Mouse (Mus musculus): Measurements from ENCODE around the gene Plpp7. TPM values are rescaled to one million over a fixed set of nuclear protein-coding genes. Genes with fewer than 3 reads are reported as not detected.

Plpp7 gene
- polyA plus RNA-seq, 1 experiment, result 2.6 TPM

DNA sequence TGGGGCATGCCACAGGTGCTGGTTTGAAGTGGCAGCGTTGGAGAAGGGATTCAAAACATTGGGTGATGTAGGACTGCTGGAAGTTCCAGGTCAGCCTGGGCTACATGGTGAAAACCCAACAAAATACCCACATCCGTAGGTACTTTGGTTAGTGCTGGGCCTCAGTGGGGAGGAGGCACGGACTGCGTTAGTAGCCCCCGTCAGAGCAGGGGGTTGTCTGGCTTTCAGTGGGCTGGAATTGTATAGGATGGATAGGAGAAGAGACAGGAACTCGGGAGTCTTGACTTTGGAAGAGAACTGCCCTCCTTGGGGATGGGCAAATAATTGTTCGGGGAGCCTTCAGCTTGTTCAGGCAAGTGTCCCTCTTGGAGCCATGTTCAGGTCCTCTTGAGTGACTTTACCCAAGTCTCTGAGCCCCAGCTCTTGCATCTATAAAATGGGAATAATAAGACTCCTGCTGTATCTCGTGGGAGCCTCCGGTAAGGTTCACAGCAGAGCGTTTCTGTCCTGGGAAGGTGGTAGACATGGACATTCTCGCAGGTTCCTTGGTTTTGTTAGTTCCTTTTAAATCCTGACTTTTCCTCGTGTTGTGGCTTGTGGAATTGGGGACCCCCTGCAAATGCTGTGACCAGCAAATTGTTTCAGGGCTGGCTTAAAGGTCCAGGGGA lies 57.2 kb downstream of the Plpp7 start:
- TF ChIP-seq CTCF (IDR thresholded peaks at IDR 0.05; ENCODE audit: extremely low read depth, insufficient read depth, insufficient read length, insufficient replicate concordance) (no peak), POLR2A (IDR thresholded peaks at IDR 0.05; ENCODE audit: low read depth, low read length) (no peak)
- H3K4me1 ChIP-seq (ENCODE audit: control insufficient read depth, insufficient read depth, insufficient read length), result peaks cover 33% of the 10 kb centered on the region; the same call in 1 of the 2 replicates
- no peak for DNase-seq (ENCODE audit: low read depth in 1 of 2, low spot score in 2 of 2)

DNA sequence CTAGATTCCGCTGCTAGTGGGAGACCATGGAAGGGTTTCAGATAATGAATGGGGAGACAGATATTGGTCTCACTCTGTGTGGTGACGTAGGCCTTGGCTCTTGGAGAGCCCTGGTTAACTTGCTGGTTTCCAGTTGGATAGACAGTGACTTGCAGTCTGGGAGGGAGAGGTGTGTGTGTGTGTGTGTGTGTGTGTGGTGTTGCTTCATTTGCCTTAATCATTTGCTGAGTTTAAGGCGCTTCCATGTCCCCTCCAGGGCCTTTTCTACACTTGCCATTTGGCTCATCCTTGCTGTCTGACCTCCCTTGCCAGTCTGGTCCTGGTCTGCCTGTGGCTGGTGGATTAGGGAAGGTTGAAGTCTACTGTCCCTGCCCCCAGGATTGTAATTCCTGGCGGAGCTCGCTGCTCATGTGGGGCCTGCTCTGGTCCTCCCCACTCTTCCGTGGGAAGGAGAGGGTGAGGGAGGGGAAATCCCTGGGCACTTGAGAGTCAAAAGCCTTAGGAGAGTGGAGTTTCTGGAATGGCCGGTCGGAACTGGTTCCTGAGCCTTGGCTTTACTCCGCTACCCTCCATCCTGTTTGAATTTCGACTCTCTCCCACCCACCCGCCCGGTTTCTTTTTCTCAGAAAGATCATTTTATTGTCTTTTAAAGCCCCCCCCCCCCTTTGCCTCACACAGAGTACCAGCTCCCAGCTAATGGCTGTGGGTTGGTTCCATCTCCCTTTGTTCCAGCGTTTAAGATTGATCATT lies 57.9 kb downstream of the Plpp7 start:
- WGBS, result 48% methylated on average over 13 of the region's 13 CpGs
- H3K27ac ChIP-seq (ENCODE audit: insufficient read depth, low read length), result peak overlapping the region; percentile 50; the same call in 1 of the 2 replicates
- peaks cover 33% of the 10 kb centered on the region; the same call in 1 of the 2 replicates for H3K4me1 ChIP-seq (ENCODE audit: control insufficient read depth, insufficient read depth, insufficient read length)
- peak overlapping the region; percentile 96; the same call in 1 of the 2 replicates for H3K4me3 ChIP-seq (ENCODE audit: extremely low read depth, insufficient read depth, insufficient read length)
- no peaks in the 10 kb centered on the region for H3K36me3 ChIP-seq (ENCODE audit: control insufficient read depth, insufficient read depth, low read length)
- TF ChIP-seq CTCF (IDR thresholded peaks at IDR 0.05; ENCODE audit: extremely low read depth, insufficient read depth, insufficient read length, insufficient replicate concordance) (no peak), POLR2A (IDR thresholded peaks at IDR 0.05; ENCODE audit: low read depth, low read length) (no peak)
- no peak for DNase-seq (ENCODE audit: low read depth in 1 of 2, low spot score in 2 of 2)
- H3K27me3 ChIP-seq (ENCODE audit: control insufficient read depth, insufficient read depth, low read length), result no peaks in the 10 kb centered on the region

More for the DNA sequence above, 57.2 kb downstream of the Plpp7 start:
- H3K36me3 ChIP-seq (ENCODE audit: control insufficient read depth, insufficient read depth, low read length), result no peaks in the 10 kb centered on the region
- peak overlapping the region; percentile 99 for H3K27ac ChIP-seq (ENCODE audit: insufficient read depth, low read length)
- no peaks in the 10 kb centered on the region for H3K27me3 ChIP-seq (ENCODE audit: control insufficient read depth, insufficient read depth, low read length)
- H3K4me3 ChIP-seq (ENCODE audit: extremely low read depth, insufficient read depth, insufficient read length), result peak overlapping the region; percentile 96
- WGBS, result 24% methylated on average over 12 of the region's 12 CpGs

DNA sequence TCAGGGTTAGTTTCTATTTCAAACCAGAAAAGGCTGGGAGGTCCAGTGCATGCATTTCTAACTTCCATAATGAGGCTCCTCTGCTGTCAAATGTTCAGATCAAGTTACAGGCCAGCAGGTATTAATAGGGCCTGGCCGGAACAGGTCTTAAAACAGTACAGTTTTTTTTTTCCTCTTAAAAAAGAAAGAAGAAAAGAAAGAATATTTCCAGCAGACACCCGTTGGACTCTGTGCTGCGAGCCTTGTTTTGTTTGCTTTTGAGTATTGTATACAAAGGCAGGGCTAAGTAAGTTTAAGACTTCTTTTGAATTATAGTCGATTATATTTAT lies 58.4 kb downstream of the Plpp7 start:
- H3K27ac ChIP-seq (ENCODE audit: insufficient read depth, low read length), result no peak overlapping the region
- H3K36me3 ChIP-seq (ENCODE audit: control insufficient read depth, insufficient read depth, low read length), result no peaks in the 10 kb centered on the region
- no peak for DNase-seq (ENCODE audit: low read depth in 1 of 2, low spot score in 2 of 2)

DNA sequence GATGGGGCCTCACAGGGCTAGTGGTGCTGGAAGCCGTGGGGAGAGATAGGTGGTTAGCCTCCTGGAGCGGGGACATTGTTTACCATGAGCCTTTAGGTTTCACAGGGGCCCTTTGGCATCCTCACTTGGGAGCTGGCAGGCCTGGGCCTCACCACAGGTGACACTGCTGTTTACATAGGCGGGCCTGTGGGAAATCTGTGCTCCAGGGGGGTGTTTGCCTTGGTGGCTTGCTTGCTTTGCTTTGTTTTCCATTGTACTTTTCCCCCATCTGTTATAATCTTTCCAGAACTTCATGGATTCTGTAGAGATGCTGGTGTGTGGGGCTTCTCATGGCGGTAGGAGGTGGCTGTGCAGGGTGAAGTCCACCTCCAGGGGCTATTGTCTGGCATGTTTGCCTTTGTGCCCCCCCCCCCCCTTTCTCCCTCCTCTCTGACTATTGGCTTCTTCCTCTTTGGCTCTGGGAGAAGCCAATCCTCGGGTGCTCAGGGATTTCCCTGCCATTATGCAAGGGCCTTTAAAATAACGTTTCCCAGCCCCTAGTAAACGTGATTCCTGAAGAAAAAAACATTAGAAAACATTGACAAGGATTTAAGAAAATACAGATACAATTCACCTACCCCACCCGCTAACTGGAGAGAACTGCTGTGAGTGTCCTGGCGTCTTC lies 59.1 kb downstream of the Plpp7 start:
- H3K27me3 ChIP-seq (ENCODE audit: control insufficient read depth, insufficient read depth, low read length), result no peaks in the 10 kb centered on the region
- WGBS, result 42% methylated on average over 9 of the region's 9 CpGs
- H3K4me3 ChIP-seq (ENCODE audit: extremely low read depth, insufficient read depth, insufficient read length), result no peak overlapping the region
- TF ChIP-seq POLR2A (IDR thresholded peaks at IDR 0.05; ENCODE audit: low read depth, low read length) (no peak), CTCF (IDR thresholded peaks at IDR 0.05; ENCODE audit: extremely low read depth, insufficient read depth, insufficient read length, insufficient replicate concordance) (no peak)
- H3K27ac ChIP-seq (ENCODE audit: insufficient read depth, low read length), result peak overlapping the region; percentile 53
- H3K4me1 ChIP-seq (ENCODE audit: control insufficient read depth, insufficient read depth, insufficient read length), result peaks cover 39% of the 10 kb centered on the region; the same call in 1 of the 2 replicates
- H3K36me3 ChIP-seq (ENCODE audit: control insufficient read depth, insufficient read depth, low read length), result no peaks in the 10 kb centered on the region
- DNase-seq (ENCODE audit: low read depth in 1 of 2, low spot score in 2 of 2), result no peak

More for the DNA sequence above, 58.4 kb downstream of the Plpp7 start:
- H3K4me1 ChIP-seq (ENCODE audit: control insufficient read depth, insufficient read depth, insufficient read length), result peaks cover 36% of the 10 kb centered on the region; the same call in 1 of the 2 replicates
- TF ChIP-seq CTCF (IDR thresholded peaks at IDR 0.05; ENCODE audit: extremely low read depth, insufficient read depth, insufficient read length, insufficient replicate concordance) (no peak), POLR2A (IDR thresholded peaks at IDR 0.05; ENCODE audit: low read depth, low read length) (no peak)
- WGBS, result 36% methylated on average over 4 of the region's 4 CpGs
- H3K27me3 ChIP-seq (ENCODE audit: control insufficient read depth, insufficient read depth, low read length), result no peaks in the 10 kb centered on the region
- no peak overlapping the region for H3K4me3 ChIP-seq (ENCODE audit: extremely low read depth, insufficient read depth, insufficient read length)

DNA sequence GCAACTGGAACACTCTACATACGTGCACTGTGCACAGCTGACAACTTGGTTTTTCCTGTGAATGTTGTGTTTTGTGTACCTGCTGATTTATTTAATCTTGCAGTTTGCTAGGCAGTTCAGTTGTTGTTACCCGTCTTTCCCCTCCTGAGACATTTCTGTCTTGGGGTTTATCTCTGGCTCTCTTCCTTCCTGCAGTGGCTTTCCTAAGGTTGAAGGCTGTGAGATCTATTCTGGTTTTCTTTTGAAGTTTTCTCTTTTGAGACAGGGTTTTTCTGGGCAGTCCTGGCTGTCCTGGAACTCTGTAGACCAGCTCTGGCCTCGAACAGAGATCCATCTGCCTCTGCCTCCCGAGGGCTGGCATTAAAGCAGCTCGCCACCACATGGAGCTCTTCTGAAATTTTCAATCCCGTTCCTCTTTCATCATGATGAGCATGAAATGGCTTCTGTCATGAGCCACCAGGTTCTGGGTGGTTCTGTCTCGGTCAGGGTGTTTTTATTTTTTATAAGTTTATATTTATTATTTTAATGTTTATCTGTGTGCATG lies 59.7 kb downstream of the Plpp7 start:
- no peak for DNase-seq (ENCODE audit: low read depth in 1 of 2, low spot score in 2 of 2)
- TF ChIP-seq POLR2A (IDR thresholded peaks at IDR 0.05; ENCODE audit: low read depth, low read length) (no peak), CTCF (IDR thresholded peaks at IDR 0.05; ENCODE audit: extremely low read depth, insufficient read depth, insufficient read length, insufficient replicate concordance) (no peak)
- H3K36me3 ChIP-seq (ENCODE audit: control insufficient read depth, insufficient read depth, low read length), result no peaks in the 10 kb centered on the region
- H3K4me1 ChIP-seq (ENCODE audit: control insufficient read depth, insufficient read depth, insufficient read length), result peaks cover 41% of the 10 kb centered on the region; the same call in 1 of the 2 replicates
- no peak overlapping the region for H3K4me3 ChIP-seq (ENCODE audit: extremely low read depth, insufficient read depth, insufficient read length)
- WGBS, result 22% methylated on average over 7 of the region's 7 CpGs
- H3K27me3 ChIP-seq (ENCODE audit: control insufficient read depth, insufficient read depth, low read length), result no peaks in the 10 kb centered on the region
- H3K27ac ChIP-seq (ENCODE audit: insufficient read depth, low read length), result peak overlapping the region; percentile 53

DNA sequence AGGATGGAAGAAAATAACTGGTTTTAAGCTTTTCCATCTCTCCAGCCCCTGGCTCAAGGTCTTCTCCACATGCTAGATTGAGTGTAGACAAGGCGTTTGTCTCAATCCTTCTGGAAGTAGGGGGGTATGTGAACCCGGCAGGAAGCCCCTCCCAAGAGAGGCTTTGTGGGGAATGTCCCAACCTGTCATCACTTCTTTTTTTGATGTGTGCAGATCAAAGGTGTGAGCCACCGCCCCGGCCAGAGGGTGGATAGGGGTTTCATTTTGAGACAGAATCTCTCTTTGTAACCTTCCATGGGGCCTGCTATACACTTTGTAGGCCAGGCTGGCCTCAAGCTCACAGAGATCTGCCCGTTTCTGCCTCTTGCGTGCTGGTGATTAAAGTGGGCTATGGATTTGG lies 60.3 kb downstream of the Plpp7 start:
- Histone ChIP-seq H3K4me1 (ENCODE audit: control insufficient read depth, insufficient read depth, insufficient read length) (peaks cover 39% of the 10 kb centered on the region; the same call in 1 of the 2 replicates), H3K36me3 (ENCODE audit: control insufficient read depth, insufficient read depth, low read length) (no peaks in the 10 kb centered on the region), H3K27ac (ENCODE audit: insufficient read depth, low read length) (peak overlapping the region; percentile 18), H3K4me3 (ENCODE audit: extremely low read depth, insufficient read depth, insufficient read length) (no peak overlapping the region), H3K27me3 (ENCODE audit: control insufficient read depth, insufficient read depth, low read length) (no peaks in the 10 kb centered on the region)
- no peak for DNase-seq (ENCODE audit: low read depth in 1 of 2, low spot score in 2 of 2)
- no peak for TF ChIP-seq CTCF (IDR thresholded peaks at IDR 0.05; ENCODE audit: extremely low read depth, insufficient read depth, insufficient read length, insufficient replicate concordance)
- TF ChIP-seq POLR2A (IDR thresholded peaks at IDR 0.05; ENCODE audit: low read depth, low read length), result no peak
- WGBS, result 47% methylated on average over 6 of the region's 6 CpGs
